Mouse (Mus musculus): ENCODE measurements around the gene 1700016C15Rik.

- TF ChIP-seq CTCF (IDR thresholded peaks at IDR 0.05; ENCODE audit: extremely low read depth, insufficient read depth, insufficient read length, insufficient replicate concordance), result no peak
- TF ChIP-seq POLR2A (IDR thresholded peaks at IDR 0.05; ENCODE audit: low read depth, low read length), result no peak
Observed at GRCm38 (mm10) chr1:177717057-177717835, 12.4 kb upstream of the 1700016C15Rik start.

All from spleen, adult 2 months (tissue).